Mouse (Mus musculus) ES-Bruce4 (cell line): ENCODE measurements around the gene Fam20b. TPM values are rescaled to one million over a fixed set of nuclear protein-coding genes. Genes with fewer than 3 reads are reported as not detected.

Experiments
- H3K27ac ChIP-seq: 2 replicates; pipeline ENCODE4 v1.5.1; 2012; ENCODE audit warnings: low read length, inconsistent platforms; ENCODE audit not compliant: insufficient read depth
- H3K27me3 ChIP-seq: 2 replicates; pipeline ENCODE4 v1.6.1; 2012; ENCODE audit warnings: mild to moderate bottlenecking, low read length, inconsistent platforms; ENCODE audit not compliant: control insufficient read depth, poor library complexity, insufficient read depth, severe bottlenecking
- H3K36me3 ChIP-seq: 2 replicates; pipeline ENCODE4 v1.6.1; 2012; ENCODE audit warnings: inconsistent platforms, mild to moderate bottlenecking, low read length, moderate library complexity; ENCODE audit not compliant: control insufficient read depth, poor library complexity, insufficient read depth, severe bottlenecking
- H3K4me1 ChIP-seq: one replicate; pipeline ENCODE4 v1.8.1; 2011; ENCODE audit warnings: low read length; ENCODE audit not compliant: control insufficient read depth, insufficient read depth
- H3K4me3 ChIP-seq: 2 replicates; pipeline ENCODE4 v1.5.1; 2011; ENCODE audit warnings: low read depth, mild to moderate bottlenecking, low read length
- H3K9ac ChIP-seq: 2 replicates; pipeline ENCODE4 v1.6.1; 2012; ENCODE audit warnings: low read depth, mild to moderate bottlenecking, inconsistent platforms; ENCODE audit not compliant: poor library complexity, severe bottlenecking
- H3K9me3 ChIP-seq: replicated peaks from 2 replicates; pipeline ENCODE4 v1.6.1; 2012; ENCODE audit warnings: mild to moderate bottlenecking, low read length, inconsistent platforms; ENCODE audit not compliant: control insufficient read depth, poor library complexity, insufficient read depth, severe bottlenecking
- CTCF ChIP-seq: IDR thresholded peaks from one replicate; pipeline ENCODE4 v1.8.1; 2011; ENCODE audit warnings: low read depth, low read length
- EP300 ChIP-seq: IDR thresholded peaks from 2 replicates; pipeline ENCODE4 v1.6.1; 2011; ENCODE audit warnings: low read depth, low read length; ENCODE audit not compliant: insufficient read depth
- POLR2A ChIP-seq: IDR thresholded peaks from one replicate; pipeline ENCODE4 v1.8.1; 2011; ENCODE audit warnings: low read length; ENCODE audit not compliant: insufficient read depth
- polyA plus RNA-seq: library from polyadenylated mRNA; stranded (reverse); fragments of >200 nt; gene quantifications from 2 replicates; pipeline ENCODE4 v1.2.4, GENCODE M21; 2011; ENCODE audit warnings: low read depth; ENCODE audit not compliant: missing spikeins, insufficient read depth, insufficient read length

The Fam20b gene
- polyA plus RNA-seq = 22.1 and 23.5 TPM in 2 replicates

- Histone ChIP-seq H3K4me3 (peak within 1 kb of the TSS; percentile 89), H3K27me3 (no peaks in the 10 kb centered on the region; the same call in 1 of the 2 replicates), H3K9ac (peak within 1 kb of the TSS; percentile 91), H3K27ac (no peak within 1 kb of the TSS), H3K4me1 (no peaks in the 10 kb centered on the region), H3K36me3 (no peaks in the 10 kb centered on the region), H3K9me3 (no peaks in the 10 kb centered on the region)
- TF ChIP-seq CTCF (no peak), EP300 (0 out of 2 replicates have a peak, but pooled peaks have one; percentile 15)
Observed at GRCm38 (mm10) chr1:156718950-156719805, at the start of gene Fam20b. Gene Fam20b, minus strand, starts transcription at chr1:156719086.

GRCm38 (mm10) chr1:156765311-156765710, 46.4 kb upstream of the Fam20b start:
- no peaks in the 10 kb centered on the region for H3K36me3 ChIP-seq
- H3K27me3 ChIP-seq = no peaks in the 10 kb centered on the region
- TF ChIP-seq CTCF (no peak), POLR2A (no peak)
- H3K9me3 ChIP-seq = no peaks in the 10 kb centered on the region
- H3K27ac ChIP-seq = no peak overlapping the region
- no peak overlapping the region for H3K9ac ChIP-seq
- no peak overlapping the region for H3K4me3 ChIP-seq
- H3K4me1 ChIP-seq = no peaks in the 10 kb centered on the region

GRCm38 (mm10) chr1:156764584-156764983, 45.7 kb upstream of the Fam20b start:
- Histone ChIP-seq H3K36me3 (no peaks in the 10 kb centered on the region), H3K4me1 (no peaks in the 10 kb centered on the region)
- TF ChIP-seq EP300 (no peak), CTCF (peak; percentile 23)

GRCm38 (mm10) chr1:156763280-156763679, 44.4 kb upstream of the Fam20b start:
- H3K27ac ChIP-seq = no peak overlapping the region

More at GRCm38 (mm10) chr1:156764584-156764983, 45.7 kb upstream of the Fam20b start:
- H3K9ac ChIP-seq = no peak overlapping the region
- H3K27ac ChIP-seq = no peak overlapping the region
- H3K27me3 ChIP-seq = no peaks in the 10 kb centered on the region
- no peaks in the 10 kb centered on the region for H3K9me3 ChIP-seq
- no peak overlapping the region for H3K4me3 ChIP-seq

GRCm38 (mm10) chr1:156761430-156761801, 42.5 kb upstream of the Fam20b start:
- H3K27ac ChIP-seq = no peak overlapping the region
- no peak overlapping the region for H3K9ac ChIP-seq
- no peaks in the 10 kb centered on the region for H3K9me3 ChIP-seq
- H3K4me1 ChIP-seq = no peaks in the 10 kb centered on the region
- H3K36me3 ChIP-seq = no peaks in the 10 kb centered on the region
- no peak for TF ChIP-seq POLR2A
- TF ChIP-seq CTCF = no peak
- TF ChIP-seq EP300 = no peak
- no peak overlapping the region for H3K4me3 ChIP-seq
- H3K27me3 ChIP-seq = no peaks in the 10 kb centered on the region

More at GRCm38 (mm10) chr1:156763280-156763679, 44.4 kb upstream of the Fam20b start:
- Histone ChIP-seq H3K9me3 (no peaks in the 10 kb centered on the region), H3K27me3 (no peaks in the 10 kb centered on the region), H3K4me1 (no peaks in the 10 kb centered on the region), H3K4me3 (no peak overlapping the region), H3K9ac (no peak overlapping the region), H3K36me3 (no peaks in the 10 kb centered on the region)
- no peak for TF ChIP-seq EP300
- TF ChIP-seq POLR2A = no peak
- TF ChIP-seq CTCF = no peak

- no peaks in the 10 kb centered on the region for H3K36me3 ChIP-seq
- H3K9me3 ChIP-seq = no peaks in the 10 kb centered on the region
- H3K4me3 ChIP-seq = no peak overlapping the region
- H3K9ac ChIP-seq = no peak overlapping the region
- no peaks in the 10 kb centered on the region for H3K27me3 ChIP-seq
- TF ChIP-seq POLR2A = no peak
- TF ChIP-seq EP300 = no peak
- no peak for TF ChIP-seq CTCF
- no peaks in the 10 kb centered on the region for H3K4me1 ChIP-seq
- H3K27ac ChIP-seq = no peak overlapping the region
Observed at GRCm38 (mm10) chr1:156760549-156761429, 41.9 kb upstream of the Fam20b start.
